Mouse (Mus musculus): ENCODE results near the gene Hist1h3d. TPM values are rescaled to one million over a fixed set of nuclear protein-coding genes. Genes with fewer than 3 reads are reported as not detected.

Gene Hist1h3d
- polyA plus RNA-seq, 1 experiment from 2014 or later = 0.92 TPM

Other genes with a start within 250 kb of the Hist1h3d start
- 13.4 TPM for gene Zfp322a, start 206.6 kb upstream of the Hist1h3d start, polyA plus RNA-seq (2014; fragmentation: Illumina TruSeq; extraction: RNeasy Lipid Tissue Mini Kit (QIAGEN cat#74804); ENCODE audit: low read depth, low replicate concordance)
- 5.0 TPM for gene Abt1, start 151.9 kb upstream of the Hist1h3d start, polyA plus RNA-seq (2014; fragmentation: Illumina TruSeq; extraction: RNeasy Lipid Tissue Mini Kit (QIAGEN cat#74804); ENCODE audit: low read depth, low replicate concordance)
- 0.19 TPM for gene Btn1a1, start 109.9 kb upstream of the Hist1h3d start, polyA plus RNA-seq (2014; fragmentation: Illumina TruSeq; extraction: RNeasy Lipid Tissue Mini Kit (QIAGEN cat#74804); ENCODE audit: low read depth, low replicate concordance)
- not detected for gene Btn2a2, start 86.9 kb upstream of the Hist1h3d start, polyA plus RNA-seq (2014; fragmentation: Illumina TruSeq; extraction: RNeasy Lipid Tissue Mini Kit (QIAGEN cat#74804); ENCODE audit: low read depth, low replicate concordance)
- 24.5 TPM for gene Hist1h4h, start 44.7 kb upstream of the Hist1h3d start, polyA plus RNA-seq (2014; fragmentation: Illumina TruSeq; extraction: RNeasy Lipid Tissue Mini Kit (QIAGEN cat#74804); ENCODE audit: low read depth, low replicate concordance)
- gene Hist1h2af, start 41.9 kb upstream of the Hist1h3d start, polyA plus RNA-seq (2014; fragmentation: Illumina TruSeq; extraction: RNeasy Lipid Tissue Mini Kit (QIAGEN cat#74804); ENCODE audit: low read depth, low replicate concordance) = not detected
- not detected for gene Hist1h3g, start 40.3 kb upstream of the Hist1h3d start, polyA plus RNA-seq (2014; fragmentation: Illumina TruSeq; extraction: RNeasy Lipid Tissue Mini Kit (QIAGEN cat#74804); ENCODE audit: low read depth, low replicate concordance)
- gene Hist1h2bh, start 32.4 kb upstream of the Hist1h3d start, polyA plus RNA-seq (2014; fragmentation: Illumina TruSeq; extraction: RNeasy Lipid Tissue Mini Kit (QIAGEN cat#74804); ENCODE audit: low read depth, low replicate concordance) = 0.24 TPM
- gene Hist1h3f, start 31.7 kb upstream of the Hist1h3d start, polyA plus RNA-seq (2014; fragmentation: Illumina TruSeq; extraction: RNeasy Lipid Tissue Mini Kit (QIAGEN cat#74804); ENCODE audit: low read depth, low replicate concordance) = not detected
- not detected for gene Hist1h4f, start 24.1 kb upstream of the Hist1h3d start, polyA plus RNA-seq (2014; fragmentation: Illumina TruSeq; extraction: RNeasy Lipid Tissue Mini Kit (QIAGEN cat#74804); ENCODE audit: low read depth, low replicate concordance)
- 0.16 TPM for gene Hist1h1d, start 22.5 kb upstream of the Hist1h3d start, polyA plus RNA-seq (2014; fragmentation: Illumina TruSeq; extraction: RNeasy Lipid Tissue Mini Kit (QIAGEN cat#74804); ENCODE audit: low read depth, low replicate concordance)
- 0.67 TPM for gene Hist1h3e, start 13.4 kb upstream of the Hist1h3d start, polyA plus RNA-seq (2014; fragmentation: Illumina TruSeq; extraction: RNeasy Lipid Tissue Mini Kit (QIAGEN cat#74804); ENCODE audit: low read depth, low replicate concordance)
- gene Hist1h2ae, start 4.5 kb upstream of the Hist1h3d start, polyA plus RNA-seq (2014; fragmentation: Illumina TruSeq; extraction: RNeasy Lipid Tissue Mini Kit (QIAGEN cat#74804); ENCODE audit: low read depth, low replicate concordance) = not detected
- gene Hist1h2bg, start 4.4 kb upstream of the Hist1h3d start, polyA plus RNA-seq (2014; fragmentation: Illumina TruSeq; extraction: RNeasy Lipid Tissue Mini Kit (QIAGEN cat#74804); ENCODE audit: low read depth, low replicate concordance) = 3.0 TPM
- gene Hist1h2bf, start 1.6 kb upstream of the Hist1h3d start, polyA plus RNA-seq (2014; fragmentation: Illumina TruSeq; extraction: RNeasy Lipid Tissue Mini Kit (QIAGEN cat#74804); ENCODE audit: low read depth, low replicate concordance) = not detected
- not detected for gene Hist1h2ad, start 1.4 kb upstream of the Hist1h3d start, polyA plus RNA-seq (2014; fragmentation: Illumina TruSeq; extraction: RNeasy Lipid Tissue Mini Kit (QIAGEN cat#74804); ENCODE audit: low read depth, low replicate concordance)
- gene Hist1h4d, start 5.8 kb downstream of the Hist1h3d start, polyA plus RNA-seq (2014; fragmentation: Illumina TruSeq; extraction: RNeasy Lipid Tissue Mini Kit (QIAGEN cat#74804); ENCODE audit: low read depth, low replicate concordance) = 0.56 TPM
- 7.3 TPM for gene Hist1h2be, start 45.4 kb downstream of the Hist1h3d start, polyA plus RNA-seq (2014; fragmentation: Illumina TruSeq; extraction: RNeasy Lipid Tissue Mini Kit (QIAGEN cat#74804); ENCODE audit: low read depth, low replicate concordance)
- gene Hist1h1e, start 46.8 kb downstream of the Hist1h3d start, polyA plus RNA-seq (2014; fragmentation: Illumina TruSeq; extraction: RNeasy Lipid Tissue Mini Kit (QIAGEN cat#74804); ENCODE audit: low read depth, low replicate concordance) = 3.9 TPM
- 0.42 TPM for gene Hist1h2ac, start 108.2 kb downstream of the Hist1h3d start, polyA plus RNA-seq (2014; fragmentation: Illumina TruSeq; extraction: RNeasy Lipid Tissue Mini Kit (QIAGEN cat#74804); ENCODE audit: low read depth, low replicate concordance)
- 128 TPM for gene Hist1h2bc, start 108.4 kb downstream of the Hist1h3d start, polyA plus RNA-seq (2014; fragmentation: Illumina TruSeq; extraction: RNeasy Lipid Tissue Mini Kit (QIAGEN cat#74804); ENCODE audit: low read depth, low replicate concordance)
- not detected for gene Hist1h1t, start 120.1 kb downstream of the Hist1h3d start, polyA plus RNA-seq (2014; fragmentation: Illumina TruSeq; extraction: RNeasy Lipid Tissue Mini Kit (QIAGEN cat#74804); ENCODE audit: low read depth, low replicate concordance)
- 0.73 TPM for gene Hist1h4c, start 122.7 kb downstream of the Hist1h3d start, polyA plus RNA-seq (2014; fragmentation: Illumina TruSeq; extraction: RNeasy Lipid Tissue Mini Kit (QIAGEN cat#74804); ENCODE audit: low read depth, low replicate concordance)
- 35.7 TPM for gene Hfe, start 135.1 kb downstream of the Hist1h3d start, polyA plus RNA-seq (2014; fragmentation: Illumina TruSeq; extraction: RNeasy Lipid Tissue Mini Kit (QIAGEN cat#74804); ENCODE audit: low read depth, low replicate concordance)
- gene Hist1h1c, start 163.0 kb downstream of the Hist1h3d start, polyA plus RNA-seq (2014; fragmentation: Illumina TruSeq; extraction: RNeasy Lipid Tissue Mini Kit (QIAGEN cat#74804); ENCODE audit: low read depth, low replicate concordance) = 73.4 TPM
- gene Hist1h3c, start 169.8 kb downstream of the Hist1h3d start, polyA plus RNA-seq (2014; fragmentation: Illumina TruSeq; extraction: RNeasy Lipid Tissue Mini Kit (QIAGEN cat#74804); ENCODE audit: low read depth, low replicate concordance) = not detected
- gene Hist1h2bb, start 171.0 kb downstream of the Hist1h3d start, polyA plus RNA-seq (2014; fragmentation: Illumina TruSeq; extraction: RNeasy Lipid Tissue Mini Kit (QIAGEN cat#74804); ENCODE audit: low read depth, low replicate concordance) = not detected
- not detected for gene Hist1h2ab, start 175.4 kb downstream of the Hist1h3d start, polyA plus RNA-seq (2014; fragmentation: Illumina TruSeq; extraction: RNeasy Lipid Tissue Mini Kit (QIAGEN cat#74804); ENCODE audit: low read depth, low replicate concordance)
- not detected for gene Hist1h3b, start 176.5 kb downstream of the Hist1h3d start, polyA plus RNA-seq (2014; fragmentation: Illumina TruSeq; extraction: RNeasy Lipid Tissue Mini Kit (QIAGEN cat#74804); ENCODE audit: low read depth, low replicate concordance)
- not detected for gene Hist1h4b, start 181.2 kb downstream of the Hist1h3d start, polyA plus RNA-seq (2014; fragmentation: Illumina TruSeq; extraction: RNeasy Lipid Tissue Mini Kit (QIAGEN cat#74804); ENCODE audit: low read depth, low replicate concordance)
- gene Hist1h4a, start 185.5 kb downstream of the Hist1h3d start, polyA plus RNA-seq (2014; fragmentation: Illumina TruSeq; extraction: RNeasy Lipid Tissue Mini Kit (QIAGEN cat#74804); ENCODE audit: low read depth, low replicate concordance) = 2.5 TPM
- not detected for gene Hist1h3a, start 186.6 kb downstream of the Hist1h3d start, polyA plus RNA-seq (2014; fragmentation: Illumina TruSeq; extraction: RNeasy Lipid Tissue Mini Kit (QIAGEN cat#74804); ENCODE audit: low read depth, low replicate concordance)
- gene Hist1h1a, start 187.9 kb downstream of the Hist1h3d start, polyA plus RNA-seq (2014; fragmentation: Illumina TruSeq; extraction: RNeasy Lipid Tissue Mini Kit (QIAGEN cat#74804); ENCODE audit: low read depth, low replicate concordance) = not detected
- 0.15 TPM for gene Trim38, start 194.2 kb downstream of the Hist1h3d start, polyA plus RNA-seq (2014; fragmentation: Illumina TruSeq; extraction: RNeasy Lipid Tissue Mini Kit (QIAGEN cat#74804); ENCODE audit: low read depth, low replicate concordance)
- gene Slc17a2, start 231.2 kb downstream of the Hist1h3d start, polyA plus RNA-seq (2014; fragmentation: Illumina TruSeq; extraction: RNeasy Lipid Tissue Mini Kit (QIAGEN cat#74804); ENCODE audit: low read depth, low replicate concordance) = not detected

All from adipose tissue, adult 10 weeks (tissue).